Mouse (Mus musculus) R1 (cell line): Measurements from ENCODE around the gene Rictor.
"Not testable (repeated sequence)": the region's sequence is repeated elsewhere in the genome, so short reads cannot be mapped to it uniquely, and the experiment has no call there.

Experiments
- DNase-seq: peaks from one replicate; pipeline ENCODE4 v3.0.0-alpha.2; 2018; ENCODE audit warnings: low read depth, low spot score

The Rictor gene

DNA sequence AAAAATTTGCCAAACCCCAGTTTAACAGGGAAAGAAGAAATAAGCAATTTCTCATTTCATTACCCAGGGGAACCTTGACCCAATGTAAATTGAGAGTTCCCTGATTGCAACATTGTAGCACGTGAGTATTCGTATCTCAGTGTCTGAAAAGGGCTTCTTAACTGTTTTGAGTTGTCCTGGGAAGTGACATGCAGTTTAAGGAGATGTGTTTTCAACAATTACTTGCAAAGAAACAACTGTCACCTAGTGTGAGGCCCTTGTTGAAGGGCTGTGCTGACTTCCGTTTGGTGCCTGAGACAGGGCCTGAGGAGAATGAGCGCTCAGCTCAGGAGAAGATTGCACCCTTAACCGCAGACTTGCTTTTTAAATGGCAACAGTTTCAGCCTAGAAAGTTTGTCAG, 24.9 kb downstream of the Rictor start:
- DNase-seq: no peak

- no peak for DNase-seq
Measured at GRCm38 (mm10) chr15:6739180-6739579, 31.0 kb downstream of the Rictor start.

GRCm38 (mm10) chr15:6742337-6743025, 34.3 kb downstream of the Rictor start:
- DNase-seq: peak; percentile 54

DNA sequence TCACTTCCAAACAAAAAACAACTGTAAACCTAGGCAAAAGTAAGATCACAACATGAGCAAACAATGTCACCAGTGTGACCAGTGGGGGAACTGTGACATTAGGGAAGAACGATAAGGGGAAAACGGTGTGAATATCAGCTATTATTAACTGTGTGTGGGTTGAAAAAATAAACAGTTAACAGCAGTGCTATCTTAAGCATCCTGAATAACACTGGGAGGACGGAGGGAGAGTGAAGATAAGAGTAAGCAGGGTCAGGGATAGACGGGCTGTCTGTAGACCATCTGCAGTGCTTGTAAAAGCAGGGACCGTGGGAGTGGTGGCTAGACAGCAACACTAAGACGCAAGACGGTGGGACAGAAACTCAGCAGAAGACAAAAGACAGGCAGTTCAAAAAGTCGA, 35.5 kb downstream of the Rictor start:
- DNase-seq: no peak

DNA sequence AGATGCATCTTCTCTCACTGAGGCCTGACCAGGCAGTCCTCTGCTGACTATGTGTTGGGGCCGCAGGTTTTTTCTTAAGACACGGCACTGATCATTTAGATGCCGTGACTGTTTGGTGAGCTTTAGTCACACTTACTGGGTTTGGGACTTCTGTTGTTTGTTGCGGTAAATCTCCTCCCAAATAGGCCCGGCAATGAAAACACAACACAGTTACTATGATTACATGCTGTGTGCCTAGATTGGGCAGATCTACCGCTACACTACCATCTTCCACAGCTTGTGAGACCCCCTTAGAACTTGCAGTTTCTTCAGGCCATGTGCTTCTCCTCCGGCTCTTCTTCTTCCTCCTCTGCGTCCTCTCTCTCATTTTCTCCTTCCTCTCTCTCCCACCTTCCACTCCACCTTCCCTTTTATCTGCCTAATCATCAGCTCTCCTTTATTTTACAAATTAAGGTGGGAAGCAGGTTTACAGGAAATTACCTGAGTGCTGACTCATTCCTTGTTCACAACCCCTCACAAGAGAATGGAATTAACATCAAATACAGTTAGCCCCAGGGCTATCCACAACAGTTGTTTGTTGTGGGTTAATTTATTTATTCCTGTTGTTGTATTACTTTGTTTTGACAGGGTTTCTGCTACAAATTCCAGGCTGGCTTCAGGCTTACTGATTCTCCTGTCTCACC, 38.3 kb downstream of the Rictor start:
- DNase-seq: peak; percentile 76

- DNase-seq: peak; percentile 63
Measured at GRCm38 (mm10) chr15:6747001-6747400, 38.8 kb downstream of the Rictor start.

DNA sequence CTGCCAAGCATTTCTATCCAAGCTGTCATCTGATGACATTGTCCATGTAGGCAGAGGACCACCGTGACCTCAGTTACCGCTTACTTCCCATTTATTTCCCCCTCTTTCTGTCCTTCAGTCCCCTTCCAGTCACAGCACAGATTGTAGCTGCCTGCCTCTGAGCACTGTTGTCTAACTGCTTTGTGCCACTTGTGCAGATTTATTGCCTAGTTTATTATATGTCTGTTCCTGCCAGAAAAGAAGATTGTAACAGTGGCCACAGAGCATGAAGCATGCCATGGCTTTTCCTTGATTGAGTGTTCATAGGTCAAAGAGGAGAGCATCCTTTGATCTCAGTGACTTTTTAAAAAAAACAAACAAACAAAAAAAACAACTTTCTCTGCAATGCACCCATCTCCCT, 46.2 kb downstream of the Rictor start:
- no peak for DNase-seq

DNA sequence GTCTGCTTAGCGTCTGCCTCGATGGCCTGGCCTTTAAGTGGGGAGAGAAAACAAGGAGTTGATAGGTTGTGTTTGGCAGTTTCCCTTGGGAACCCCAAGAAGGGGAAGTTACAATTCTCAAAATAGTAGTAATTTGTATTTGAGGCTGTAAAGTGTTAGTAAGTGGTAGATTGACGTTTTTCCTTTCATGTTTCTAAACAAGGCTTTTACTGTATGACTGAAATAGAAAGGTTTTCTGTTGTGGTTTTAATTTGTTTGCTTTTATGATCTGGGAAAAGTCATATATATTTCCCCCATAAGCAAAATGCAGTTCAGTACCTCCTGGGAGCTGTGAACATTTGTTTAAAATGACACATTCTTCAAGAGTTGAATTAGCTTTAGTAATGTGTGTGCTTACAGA, 64.1 kb downstream of the Rictor start:
- no peak for DNase-seq

DNA sequence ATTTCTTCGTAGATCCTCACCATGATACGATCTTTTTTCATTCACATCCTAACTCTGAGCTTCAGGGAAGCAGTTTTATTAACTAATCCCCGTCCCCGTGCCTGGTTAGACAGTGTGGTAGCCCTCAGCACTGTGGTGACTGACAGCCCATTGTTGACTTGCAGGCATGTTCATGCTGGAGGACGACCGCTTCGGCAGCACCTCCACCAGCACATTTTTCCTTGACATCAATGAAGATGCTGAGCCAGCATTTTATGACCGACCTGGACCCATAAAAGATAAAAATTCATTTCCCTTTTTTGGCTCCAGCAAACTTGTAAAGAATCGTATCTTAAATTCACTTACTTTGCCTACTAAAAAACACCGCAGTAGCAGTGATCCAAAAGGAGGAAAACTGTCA, 78.0 kb downstream of the Rictor start:
- no peak for DNase-seq

- no peak for DNase-seq
Measured at GRCm38 (mm10) chr15:6787236-6787635, 79.1 kb downstream of the Rictor start.

- DNase-seq: no peak
Measured at GRCm38 (mm10) chr15:6790011-6790410, 81.8 kb downstream of the Rictor start.

DNA sequence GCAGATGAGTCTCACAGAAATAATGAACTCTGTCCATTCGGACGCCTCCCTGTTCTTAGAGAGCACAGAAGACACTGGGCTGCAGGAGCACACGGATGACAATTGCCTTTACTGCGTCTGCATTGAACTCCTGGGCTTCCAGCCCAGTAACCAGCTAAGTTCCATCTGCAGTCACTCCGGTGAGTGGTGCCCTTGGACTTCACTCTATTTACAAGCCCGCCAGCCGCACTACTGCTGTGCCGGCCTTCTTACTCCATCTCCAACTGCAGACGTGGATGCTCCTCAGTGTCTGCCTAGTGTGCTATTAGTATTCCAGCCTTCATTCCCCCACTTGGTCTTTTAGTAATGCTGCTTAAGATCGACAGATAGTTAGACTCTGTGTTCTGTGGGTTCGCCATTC, 83.5 kb downstream of the Rictor start:
- DNase-seq: no peak

- DNase-seq: peak; percentile 15
Measured at GRCm38 (mm10) chr15:6792846-6793245, 84.7 kb downstream of the Rictor start.

GRCm38 (mm10) chr15:6801212-6801611, 93.0 kb downstream of the Rictor start:
- DNase-seq: not testable (repeated sequence)

DNA sequence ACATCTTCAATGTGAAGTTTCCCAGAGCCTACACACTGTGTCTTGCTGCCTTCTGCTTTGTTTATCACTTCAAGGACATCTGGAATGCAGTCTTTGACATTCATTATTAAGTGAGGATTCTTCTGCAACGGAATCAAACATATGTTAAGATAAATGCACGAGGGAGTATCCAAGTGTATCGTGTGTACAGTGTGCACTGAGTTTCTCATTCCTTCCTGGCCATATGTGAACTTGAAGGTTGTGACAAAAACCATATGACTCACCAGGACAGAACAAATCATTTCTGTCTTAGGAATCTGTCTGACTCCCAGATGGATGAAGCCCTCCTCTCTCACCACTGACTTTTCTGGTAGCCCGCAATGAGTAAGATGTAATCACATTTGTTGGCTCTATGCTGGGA, 107.6 kb downstream of the Rictor start:
- no peak for DNase-seq

DNA sequence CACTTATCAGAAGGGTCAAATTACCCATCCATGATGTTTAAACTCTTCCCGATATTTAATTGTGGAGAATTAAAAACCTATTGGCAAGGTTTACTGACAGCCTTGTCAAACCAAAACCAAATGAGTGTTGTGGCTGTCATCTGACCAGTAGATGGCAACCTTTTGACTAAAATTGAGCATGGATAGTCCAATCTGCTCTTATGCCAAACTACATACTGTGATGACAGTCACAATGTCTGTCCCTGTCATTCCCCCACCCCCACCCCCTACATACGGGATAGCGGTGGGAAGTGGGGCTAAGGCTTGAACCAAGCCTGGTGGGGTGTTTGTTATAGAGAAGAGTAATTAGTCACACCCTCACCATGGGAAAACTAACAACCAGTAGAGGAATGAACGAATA, 132.0 kb downstream of the Rictor start:
- peak; percentile 45 for DNase-seq

- DNase-seq: no peak
Measured at GRCm38 (mm10) chr15:6849851-6850250, 141.7 kb downstream of the Rictor start.
